Mouse (Mus musculus) ES-E14 (cell line): ENCODE results near the gene Plxdc2. TPM values are rescaled to one million over a fixed set of nuclear protein-coding genes. Genes with fewer than 3 reads are reported as not detected.

Experiments used
- DNase-seq: peaks from one replicate; pipeline ENCODE4 v3.0.0-alpha.2; 2013; ENCODE audit warnings: low read depth, low spot score
- H3K27ac ChIP-seq: 2 replicates; pipeline ENCODE4 v1.5.1; 2012; ENCODE audit warnings: low read depth, mild to moderate bottlenecking, low read length, moderate library complexity, mixed read lengths; ENCODE audit not compliant: poor library complexity, insufficient read depth, severe bottlenecking
- H3K36me3 ChIP-seq: 2 replicates; pipeline ENCODE4 v1.6.1; 2012; ENCODE audit warnings: mild to moderate bottlenecking, low read length, moderate library complexity, mixed read lengths; ENCODE audit not compliant: control insufficient read depth, poor library complexity, insufficient read depth, severe bottlenecking
- H3K4me1 ChIP-seq, 2 experiments: fragments of 150-350 bp in 1 of 2; sonication (generic) in 1 of 2; 2 replicates each; pipeline ENCODE4 v1.6.1; 2012; ENCODE audit warnings: low read length in 2 of 2, mild to moderate bottlenecking in 1 of 2, mixed read lengths in 1 of 2; ENCODE audit not compliant: control insufficient read depth in 2 of 2, insufficient read depth in 2 of 2, poor library complexity in 1 of 2
- H3K4me3 ChIP-seq, 2 experiments: fragments of 150-350 bp in 1 of 2; sonication (generic) in 1 of 2; 2 replicates each; pipeline ENCODE4 v1.5.1; 2012; ENCODE audit warnings: low read length in 2 of 2, low read depth in 1 of 2, mild to moderate bottlenecking in 1 of 2, mixed read lengths in 1 of 2; ENCODE audit not compliant: insufficient read depth in 1 of 2, poor library complexity in 1 of 2, severe bottlenecking in 1 of 2
- H3K9ac ChIP-seq: 2 replicates; pipeline ENCODE4 v1.6.1; 2012; ENCODE audit warnings: low read depth, mild to moderate bottlenecking, low read length, mixed read lengths; ENCODE audit not compliant: poor library complexity, insufficient read depth, severe bottlenecking
- H3K9me3 ChIP-seq: fragments of 150-350 bp; sonication (generic); 2 replicates; pipeline ENCODE4 v1.6.1; 2012; ENCODE audit warnings: low read depth, mild to moderate bottlenecking, low read length; ENCODE audit not compliant: control insufficient read depth, insufficient read depth
- CHD2 ChIP-seq: IDR thresholded peaks from 2 replicates; pipeline ENCODE4 v1.6.1; 2014; ENCODE audit warnings: mild to moderate bottlenecking, low read depth, low read length, inconsistent platforms
- HCFC1 ChIP-seq: IDR thresholded peaks from 2 replicates; pipeline ENCODE4 v1.6.1; 2012; ENCODE audit warnings: low read length, inconsistent platforms, borderline replicate concordance; ENCODE audit not compliant: insufficient read depth
- MAFK ChIP-seq: IDR thresholded peaks from 2 replicates; pipeline ENCODE4 v1.6.1; 2014; ENCODE audit warnings: mild to moderate bottlenecking, low read depth, low read length, inconsistent platforms; ENCODE audit not compliant: insufficient read depth
- ZC3H11A ChIP-seq: IDR thresholded peaks from 2 replicates; pipeline ENCODE4 v1.6.1; 2012; ENCODE audit warnings: low read depth, mild to moderate bottlenecking, inconsistent platforms, low read length, borderline replicate concordance
- ZNF384 ChIP-seq: IDR thresholded peaks from 2 replicates; pipeline ENCODE4 v1.6.1; 2012; ENCODE audit warnings: low read depth, low read length, inconsistent platforms
- in situ Hi-C, 2 experiments: fragments of 600-800 bp; cut with MboI; formaldehyde crosslinking; loops; one replicate each; pipeline ENCODE4 v1.15.1; 2025; ENCODE audit warnings: low sequenced_read_pairs in 2 of 2, inconsistent platforms in 1 of 2; ENCODE audit not compliant: unreplicated experiment in 2 of 2
- total RNA-seq: library from RNA; depleted of rRNA; stranded (reverse); fragments of 300-350 nt; gene quantifications from 2 replicates; pipeline ENCODE4 v1.2.3, GENCODE M21; 2012

The Plxdc2 gene
- total RNA-seq, 1 experiment, result 11.7 TPM

DNA sequence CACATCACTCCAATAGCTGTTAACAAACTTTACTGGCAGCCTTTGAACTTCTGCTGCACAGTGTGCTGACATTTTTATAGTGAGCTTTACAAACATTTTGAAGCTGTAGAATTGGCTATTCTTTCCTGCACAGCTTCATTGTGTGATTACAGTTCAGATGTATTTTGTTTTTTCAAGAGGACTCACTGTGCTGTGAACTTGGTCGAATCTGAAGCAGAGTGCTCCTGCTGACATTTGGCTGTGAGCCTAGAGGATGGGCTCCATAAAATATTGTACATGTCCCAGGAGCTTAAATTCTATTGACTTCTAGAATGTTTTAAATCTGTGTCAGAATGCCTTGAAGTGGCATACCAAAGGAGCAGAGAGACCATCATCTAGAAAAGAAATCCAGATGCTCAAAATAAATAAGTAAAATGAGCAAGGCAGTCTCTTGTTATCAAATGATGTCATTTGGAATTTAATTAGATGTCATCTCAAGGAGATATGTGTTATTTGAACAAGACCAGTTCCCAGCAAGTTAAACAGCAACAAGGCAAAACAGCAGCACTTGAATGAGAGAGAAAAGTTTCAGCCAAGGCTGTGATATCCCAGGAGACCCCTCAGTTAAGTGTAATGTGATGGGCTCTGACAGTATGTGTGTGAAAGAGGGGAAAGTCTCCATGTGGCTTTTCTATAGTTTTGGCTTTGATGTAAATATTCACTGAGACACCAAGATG, 417.5 kb downstream of the Plxdc2 start:
- H3K4me1 ChIP-seq, result no peaks in the 10 kb centered on the region
- no peak for DNase-seq

DNA sequence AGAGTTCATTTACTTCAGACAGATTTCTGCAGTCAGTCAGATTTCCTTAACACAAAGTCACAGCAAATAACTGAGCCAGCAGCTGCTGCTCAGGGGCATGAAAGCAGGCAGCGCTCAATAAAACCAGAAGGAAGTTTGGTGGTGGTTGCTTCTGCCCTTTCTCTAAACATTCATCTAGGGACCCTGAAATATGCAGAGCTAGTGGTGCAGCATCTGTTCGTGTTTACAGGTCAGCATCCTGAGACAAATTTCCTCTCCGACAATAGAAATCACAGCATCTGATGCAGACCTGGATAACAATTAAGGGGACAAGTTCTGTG, 418.0 kb downstream of the Plxdc2 start:
- no peaks in the 10 kb centered on the region for H3K36me3 ChIP-seq
- in situ Hi-C loops, result no loop called here
- TF ChIP-seq ZNF384, result no peak

More for the DNA sequence above, 417.5 kb downstream of the Plxdc2 start:
- Histone ChIP-seq H3K9ac (no peak overlapping the region), H3K9me3 (no peaks in the 10 kb centered on the region), H3K4me3 (no peak overlapping the region), H3K36me3 (no peaks in the 10 kb centered on the region), H3K27ac (no peak overlapping the region)
- in situ Hi-C loops, result no loop called here
- TF ChIP-seq ZC3H11A (no peak), ZNF384 (no peak), MAFK (no peak), HCFC1 (no peak), CHD2 (no peak)

GRCm38 (mm10) chr2:16795283-16795682, 439.2 kb downstream of the Plxdc2 start:
- DNase-seq, result no peak
- no peak overlapping the region for H3K4me3 ChIP-seq
- no peak overlapping the region for H3K9ac ChIP-seq
- in situ Hi-C loops, result no loop called here
- no peak overlapping the region for H3K27ac ChIP-seq
- H3K4me1 ChIP-seq, result no peaks in the 10 kb centered on the region
- H3K9me3 ChIP-seq, result no peaks in the 10 kb centered on the region
- TF ChIP-seq CHD2, result no peak
- no peak for TF ChIP-seq HCFC1
- H3K36me3 ChIP-seq, result no peaks in the 10 kb centered on the region

More for the DNA sequence above, 418.0 kb downstream of the Plxdc2 start:
- no peak for DNase-seq
- Histone ChIP-seq H3K9me3 (no peaks in the 10 kb centered on the region), H3K4me1 (no peaks in the 10 kb centered on the region), H3K9ac (no peak overlapping the region), H3K4me3 (no peak overlapping the region), H3K27ac (no peak overlapping the region)
